Mouse (Mus musculus) liver, postnatal 0 days (tissue): ENCODE measurements at regions not wholly inside any gene's neighbourhood (a gene's known extent, or its start where the extent isn't known, plus 50 kb on each side); places are given as distances from the start of the nearest gene placed in this dataset.

Source experiments
- CTCF ChIP-seq: sonication (generic); IDR thresholded peaks from 2 replicates; pipeline ENCODE4 v1.5.1; 2016; ENCODE audit warnings: antibody characterized with exemption, low read depth
- EP300 ChIP-seq: IDR thresholded peaks from 2 replicates; pipeline ENCODE4 v1.6.1; 2016; ENCODE audit warnings: antibody characterized with exemption, low read depth, mild to moderate bottlenecking

DNA sequence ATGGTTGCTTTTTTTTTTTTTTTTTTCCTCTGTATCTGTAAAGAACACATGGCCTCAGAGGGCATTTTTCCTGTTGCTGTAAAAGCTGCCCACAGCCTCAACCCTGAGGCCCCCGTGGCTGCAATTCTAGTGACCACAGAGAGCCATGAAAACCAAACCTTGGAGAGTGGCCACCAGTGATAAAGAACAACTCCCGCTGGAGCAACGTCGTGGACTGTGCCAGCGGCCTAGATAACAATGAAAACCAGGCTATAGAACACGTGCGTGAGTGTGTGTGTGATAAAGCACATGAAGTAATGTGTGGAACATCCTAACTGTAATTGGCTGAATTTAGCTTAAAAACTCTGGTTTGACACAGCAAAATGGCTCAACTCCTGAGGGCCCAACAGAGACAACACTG, 392.9 kb upstream of the Igfbp3 start:
- TF ChIP-seq CTCF = no peak
- TF ChIP-seq EP300 = no peak
